Mouse (Mus musculus) midbrain, embryonic 13.5 days (tissue): ENCODE results near the gene Gigyf2. TPM values are rescaled to one million over a fixed set of nuclear protein-coding genes. Genes with fewer than 3 reads are reported as not detected.

ENCODE experiments used
- ATAC-seq: fragments of 200-750 bp; cut with Nextera tagmentation; 2 replicates; pipeline ENCODE4 v1.8.0; 2017; ENCODE audit warnings: mild to moderate bottlenecking, moderate TSS enrichment, moderate library complexity
- H3K27ac ChIP-seq: fragments of 300-500 bp; sonication (generic); 2 replicates; pipeline ENCODE4 v1.5.1; 2015; ENCODE audit warnings: inconsistent platforms, mild to moderate bottlenecking, moderate library complexity
- H3K27me3 ChIP-seq: fragments of 300-500 bp; sonication (generic); 2 replicates; pipeline ENCODE4 v1.6.1; 2015; ENCODE audit warnings: mild to moderate bottlenecking, inconsistent platforms
- H3K36me3 ChIP-seq: fragments of 300-500 bp; sonication (generic); 2 replicates; pipeline ENCODE4 v1.6.1; 2015; ENCODE audit warnings: mild to moderate bottlenecking, inconsistent platforms
- H3K4me1 ChIP-seq: fragments of 300-500 bp; sonication (generic); replicated peaks from 2 replicates; pipeline ENCODE4 v1.6.1; 2015; ENCODE audit warnings: inconsistent platforms
- H3K4me2 ChIP-seq: fragments of 300-500 bp; sonication (generic); replicated peaks from 2 replicates; pipeline ENCODE4 v1.6.1; 2015; ENCODE audit warnings: moderate library complexity, mild to moderate bottlenecking, inconsistent platforms
- H3K4me3 ChIP-seq: fragments of 300-500 bp; sonication (generic); replicated peaks from 2 replicates; pipeline ENCODE4 v1.5.1; 2015; ENCODE audit warnings: mild to moderate bottlenecking, inconsistent platforms
- H3K9ac ChIP-seq: fragments of 300-500 bp; sonication (generic); replicated peaks from 2 replicates; pipeline ENCODE4 v1.6.1; 2015; ENCODE audit warnings: mild to moderate bottlenecking, inconsistent platforms
- H3K9me3 ChIP-seq: fragments of 300-500 bp; sonication (generic); 2 replicates; pipeline ENCODE4 v1.6.1; 2016; ENCODE audit warnings: mild to moderate bottlenecking, inconsistent platforms
- WGBS: fragments of 180-500 bp; shearing (Covaris S2); methylation state at CpG from one replicate; pipeline ENCODE4 v1.1.7; 2015; 5-methylcytosine and 5-hydroxymethylcytosine counted together
- polyA plus RNA-seq: library from polyadenylated mRNA; unstranded; fragments of >200 nt; fragmentation: Nextera tagmentation; extraction: Ambion mirVana; gene quantifications from 2 replicates; pipeline ENCODE4 v1.2.1, GENCODE M21; 2015

Gigyf2 gene
- polyA plus RNA-seq, 1 experiment from 2014 or later: 74.5 TPM

- Histone ChIP-seq H3K4me3 (no peak overlapping the region), H3K27me3 (no peaks in the 10 kb centered on the region), H3K9ac (no peak overlapping the region), H3K4me2 (no peak overlapping the region), H3K27ac (no peak overlapping the region), H3K9me3 (no peaks in the 10 kb centered on the region), H3K4me1 (no peaks in the 10 kb centered on the region), H3K36me3 (no peaks in the 10 kb centered on the region)
- no peak for ATAC-seq
- 81% methylated on average over 14 of the region's 14 CpGs for WGBS
Measured at GRCm38 (mm10) chr1:87300360-87301286, 26.2 kb upstream of the Gigyf2 start.

DNA sequence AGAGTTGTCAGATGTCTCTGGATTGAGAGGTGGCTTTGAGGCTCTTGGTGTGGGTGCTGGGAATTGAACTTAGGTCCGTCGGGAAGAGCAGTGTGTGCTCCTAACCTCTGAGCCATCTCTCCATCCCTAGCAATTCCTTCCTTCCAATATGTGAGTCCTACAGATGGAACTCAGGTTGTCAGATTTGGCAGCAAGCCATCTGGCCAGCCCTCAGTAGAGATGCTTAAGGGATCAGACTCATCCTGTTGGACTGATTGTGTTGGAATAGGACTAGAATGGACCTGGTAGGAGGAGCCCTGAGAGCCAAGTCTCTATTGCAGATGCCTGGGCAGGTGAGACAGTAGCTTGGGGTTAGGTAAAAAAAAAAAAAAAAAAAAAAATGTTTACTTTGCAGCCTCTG is 24.8 kb upstream of the Gigyf2 start:
- H3K27me3 ChIP-seq: no peaks in the 10 kb centered on the region
- WGBS: 98% methylated on average over 2 of the region's 2 CpGs
- no peak for ATAC-seq

DNA sequence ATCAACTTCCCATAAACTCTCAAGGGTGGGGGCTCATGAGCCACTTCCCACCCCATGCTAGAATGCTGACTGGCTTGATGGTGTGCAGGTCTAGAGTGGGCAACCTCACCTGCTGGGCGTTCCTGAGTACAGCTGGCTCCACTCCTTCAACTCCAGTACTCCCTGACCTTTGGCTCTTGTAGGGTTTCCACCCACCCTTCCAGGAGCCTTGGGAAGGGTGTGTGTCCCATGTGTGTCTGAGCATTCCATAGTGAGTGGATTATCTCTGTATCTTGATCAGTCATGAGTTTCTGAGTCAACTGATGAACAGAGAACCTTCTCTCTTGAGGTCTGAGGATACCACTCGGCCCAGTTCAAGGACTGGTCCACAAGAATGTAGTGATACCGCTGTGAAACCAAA is 17.8 kb upstream of the Gigyf2 start:
- Histone ChIP-seq H3K4me2 (no peak overlapping the region), H3K36me3 (no peaks in the 10 kb centered on the region), H3K4me3 (no peak overlapping the region), H3K27me3 (no peaks in the 10 kb centered on the region), H3K9me3 (no peaks in the 10 kb centered on the region), H3K4me1 (no peaks in the 10 kb centered on the region), H3K9ac (no peak overlapping the region), H3K27ac (no peak overlapping the region)
- WGBS: 80% methylated on average over 3 of the region's 3 CpGs
- ATAC-seq: no peak

More for the DNA sequence above, 24.8 kb upstream of the Gigyf2 start:
- H3K36me3 ChIP-seq: no peaks in the 10 kb centered on the region
- no peaks in the 10 kb centered on the region for H3K4me1 ChIP-seq
- no peaks in the 10 kb centered on the region for H3K9me3 ChIP-seq
- no peak overlapping the region for H3K27ac ChIP-seq
- H3K4me3 ChIP-seq: no peak overlapping the region
- H3K4me2 ChIP-seq: no peak overlapping the region
- no peak overlapping the region for H3K9ac ChIP-seq

DNA sequence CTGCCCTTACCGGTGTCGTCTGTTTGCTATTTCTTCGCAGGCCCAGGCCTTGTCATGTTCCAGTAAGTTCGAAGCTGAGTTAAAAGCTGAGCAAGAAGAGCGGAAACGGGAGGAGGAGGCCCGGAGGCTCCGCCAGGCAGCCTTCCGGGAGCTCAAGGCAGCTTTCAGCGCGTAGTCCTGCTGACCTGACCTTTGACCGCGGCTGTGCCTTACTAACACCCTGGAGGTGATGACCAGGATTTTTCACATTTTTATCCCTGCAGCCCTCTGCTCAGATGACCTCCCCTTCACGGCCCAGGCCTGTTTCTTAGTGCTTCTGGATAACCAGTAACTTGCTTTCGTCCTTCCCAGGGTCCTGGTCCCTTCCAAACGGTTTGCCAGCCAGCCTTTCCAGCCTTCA is 17.2 kb upstream of the Gigyf2 start:
- no peak for ATAC-seq

DNA sequence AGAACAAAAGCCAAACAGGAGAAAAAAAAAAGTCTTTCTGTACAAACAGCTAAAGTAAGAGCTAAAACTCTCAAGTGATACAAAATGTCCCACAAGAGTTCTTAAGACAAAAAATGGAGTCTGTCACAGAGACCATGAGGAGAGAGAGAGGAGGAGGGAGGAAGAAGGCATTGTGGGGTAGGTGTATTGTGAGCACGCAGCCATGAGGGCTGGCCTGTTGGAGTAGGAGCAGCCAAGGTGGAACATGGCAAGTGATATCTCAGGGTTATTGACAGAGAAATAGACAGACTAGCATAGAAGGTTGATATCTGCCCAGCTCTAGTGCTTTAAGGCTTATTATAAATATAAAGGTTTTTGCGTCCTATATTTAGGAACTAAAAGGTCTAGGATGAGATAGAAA is 14.1 kb upstream of the Gigyf2 start:
- Histone ChIP-seq H3K36me3 (no peaks in the 10 kb centered on the region), H3K9ac (no peak overlapping the region), H3K9me3 (no peaks in the 10 kb centered on the region), H3K27me3 (no peaks in the 10 kb centered on the region), H3K4me3 (no peak overlapping the region), H3K27ac (no peak overlapping the region), H3K4me1 (no peaks in the 10 kb centered on the region), H3K4me2 (no peak overlapping the region)
- no peak for ATAC-seq
- WGBS: 91% methylated on average over 2 of the region's 2 CpGs

More for the DNA sequence above, 17.2 kb upstream of the Gigyf2 start:
- 85% methylated on average over 16 of the region's 16 CpGs for WGBS
- no peak overlapping the region for H3K4me2 ChIP-seq
- H3K27me3 ChIP-seq: no peaks in the 10 kb centered on the region
- H3K4me1 ChIP-seq: no peaks in the 10 kb centered on the region
- H3K36me3 ChIP-seq: no peaks in the 10 kb centered on the region
- H3K9me3 ChIP-seq: no peaks in the 10 kb centered on the region
- no peak overlapping the region for H3K4me3 ChIP-seq
- H3K9ac ChIP-seq: no peak overlapping the region
- H3K27ac ChIP-seq: no peak overlapping the region

GRCm38 (mm10) chr1:87313116-87313515 is 13.7 kb upstream of the Gigyf2 start:
- no peaks in the 10 kb centered on the region for H3K36me3 ChIP-seq
- no peaks in the 10 kb centered on the region for H3K9me3 ChIP-seq
- no peak overlapping the region for H3K4me3 ChIP-seq
- ATAC-seq: no peak
- no peak overlapping the region for H3K4me2 ChIP-seq
- H3K9ac ChIP-seq: no peak overlapping the region
- WGBS: 92% methylated on average over 2 of the region's 2 CpGs
- no peaks in the 10 kb centered on the region for H3K4me1 ChIP-seq
- no peaks in the 10 kb centered on the region for H3K27me3 ChIP-seq
- H3K27ac ChIP-seq: no peak overlapping the region

GRCm38 (mm10) chr1:87313843-87314570 is 12.8 kb upstream of the Gigyf2 start:
- Histone ChIP-seq H3K27ac (no peak overlapping the region), H3K4me1 (no peaks in the 10 kb centered on the region), H3K4me2 (no peak overlapping the region), H3K4me3 (no peak overlapping the region), H3K27me3 (no peaks in the 10 kb centered on the region), H3K36me3 (no peaks in the 10 kb centered on the region), H3K9ac (no peak overlapping the region), H3K9me3 (0 out of 2 replicates have a peak, but pooled peaks cover 4% of the 10 kb centered on the region)
- WGBS: 89% methylated on average over 8 of the region's 8 CpGs
- ATAC-seq: no peak

DNA sequence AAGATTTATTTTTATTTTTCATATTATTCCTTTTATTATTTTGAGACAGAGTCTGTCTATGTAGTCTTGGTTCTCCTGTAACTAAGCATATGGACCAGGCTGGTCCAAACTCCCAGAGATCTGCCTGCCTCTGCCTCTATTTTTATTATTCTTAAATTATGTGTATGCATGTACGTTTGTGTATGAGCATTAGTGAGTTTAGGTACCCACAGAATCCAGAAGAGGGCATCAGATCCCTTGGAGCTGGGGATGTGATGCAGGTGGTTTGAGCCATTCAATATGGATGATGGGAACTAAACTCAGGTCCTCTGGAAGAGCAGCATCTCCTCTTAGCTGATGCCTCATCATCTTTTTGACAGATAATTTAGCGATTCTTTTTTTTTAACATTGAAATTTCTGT is 11.4 kb upstream of the Gigyf2 start:
- Histone ChIP-seq H3K4me1 (no peaks in the 10 kb centered on the region), H3K4me2 (no peak overlapping the region), H3K9ac (no peak overlapping the region), H3K27ac (no peak overlapping the region), H3K9me3 (peaks cover 15% of the 10 kb centered on the region), H3K27me3 (no peaks in the 10 kb centered on the region), H3K4me3 (no peak overlapping the region), H3K36me3 (no peaks in the 10 kb centered on the region)
- WGBS: 86% methylated on average over 2 of the region's 2 CpGs
- no peak for ATAC-seq

- Histone ChIP-seq H3K9me3 (peaks cover 18% of the 10 kb centered on the region), H3K9ac (no peak overlapping the region), H3K27me3 (no peaks in the 10 kb centered on the region), H3K4me1 (no peaks in the 10 kb centered on the region), H3K4me3 (no peak overlapping the region), H3K36me3 (no peaks in the 10 kb centered on the region), H3K4me2 (no peak overlapping the region), H3K27ac (no peak overlapping the region)
- WGBS: 84% methylated on average over 2 of the region's 2 CpGs
- no peak for ATAC-seq
Measured at GRCm38 (mm10) chr1:87315894-87316293, 10.9 kb upstream of the Gigyf2 start.

DNA sequence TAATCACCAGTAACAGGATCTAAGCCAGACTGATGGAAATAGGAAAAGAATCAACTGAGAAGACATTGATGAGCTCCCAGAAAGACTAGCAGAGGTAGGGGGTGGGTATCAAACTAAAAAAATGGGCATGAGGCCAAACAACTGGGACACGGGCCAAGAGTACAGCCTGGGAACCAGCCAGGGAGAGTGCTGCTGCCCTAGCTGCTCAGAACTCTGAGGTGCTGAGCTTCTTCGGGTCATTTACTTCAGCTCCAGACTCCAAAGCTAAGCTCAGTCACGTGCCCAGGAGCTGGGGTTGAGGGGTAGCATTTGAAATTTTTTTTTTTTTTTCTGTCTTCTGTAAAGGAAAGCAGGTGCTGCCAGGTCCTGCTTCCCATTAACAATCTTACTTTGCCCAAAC is 10.1 kb upstream of the Gigyf2 start:
- ATAC-seq: no peak
- no peaks in the 10 kb centered on the region for H3K27me3 ChIP-seq
- H3K4me1 ChIP-seq: no peaks in the 10 kb centered on the region
- 63% methylated on average over 3 of the region's 3 CpGs for WGBS
- H3K4me3 ChIP-seq: no peak overlapping the region
- H3K9ac ChIP-seq: no peak overlapping the region
- no peak overlapping the region for H3K27ac ChIP-seq
- no peaks in the 10 kb centered on the region for H3K36me3 ChIP-seq
- peaks cover 25% of the 10 kb centered on the region for H3K9me3 ChIP-seq
- H3K4me2 ChIP-seq: no peak overlapping the region

DNA sequence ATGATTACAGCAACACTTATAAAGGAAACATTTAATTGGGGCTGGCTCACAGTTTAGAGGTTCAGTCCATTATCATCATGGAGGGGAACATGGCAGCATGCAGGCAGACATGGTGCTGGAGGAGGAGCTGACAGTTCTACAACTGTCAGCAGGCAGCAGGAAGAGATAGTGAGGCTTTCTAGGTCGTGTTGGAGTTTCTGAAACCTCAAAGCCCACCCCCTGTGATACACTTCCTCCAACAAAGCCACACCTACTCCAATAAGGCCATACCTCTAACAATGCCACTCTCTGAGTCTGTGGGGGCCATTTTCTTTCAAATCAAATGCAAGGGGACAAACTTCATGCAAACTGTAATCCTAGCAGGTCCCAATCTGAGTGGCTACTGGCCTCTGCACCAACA is 5.7 kb upstream of the Gigyf2 start:
- Histone ChIP-seq H3K4me3 (no peak overlapping the region), H3K4me2 (no peak overlapping the region), H3K27ac (no peak overlapping the region), H3K9me3 (peaks cover 27% of the 10 kb centered on the region), H3K9ac (no peak overlapping the region), H3K4me1 (no peaks in the 10 kb centered on the region), H3K27me3 (no peaks in the 10 kb centered on the region), H3K36me3 (no peaks in the 10 kb centered on the region)
- ATAC-seq: no peak
- WGBS: 4% methylated on average over 1 of the region's 1 CpGs

DNA sequence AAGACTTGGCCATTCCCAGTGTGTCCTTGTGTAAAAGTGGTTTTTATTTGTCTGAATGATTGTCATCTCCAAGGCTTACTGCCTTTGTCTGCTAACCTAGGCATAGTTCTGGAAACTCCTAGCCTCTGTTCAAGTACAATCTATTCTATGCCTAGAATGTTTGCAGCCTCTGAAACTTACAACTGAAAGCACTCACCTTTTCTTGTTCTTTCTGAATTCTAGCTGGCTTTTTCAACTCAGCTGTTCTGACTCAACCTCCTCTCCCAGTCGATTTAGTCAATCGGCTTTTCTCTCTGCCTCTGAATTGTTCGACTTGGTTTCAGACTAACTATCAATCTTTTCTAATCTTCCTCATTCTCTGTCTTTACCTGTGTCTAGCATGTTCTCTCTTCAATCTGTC is 4.0 kb upstream of the Gigyf2 start:
- no peak overlapping the region for H3K9ac ChIP-seq
- no peak overlapping the region for H3K4me2 ChIP-seq
- no peak overlapping the region for H3K4me3 ChIP-seq
- no peak overlapping the region for H3K27ac ChIP-seq
- H3K27me3 ChIP-seq: no peaks in the 10 kb centered on the region
- H3K4me1 ChIP-seq: 0 out of 2 replicates have a peak, but pooled peaks cover 2% of the 10 kb centered on the region
- 94% methylated on average over 3 of the region's 3 CpGs for WGBS
- no peak for ATAC-seq
- H3K36me3 ChIP-seq: no peaks in the 10 kb centered on the region
- H3K9me3 ChIP-seq: peaks cover 27% of the 10 kb centered on the region
